Mouse (Mus musculus) layer of hippocampus, postnatal 14 days (tissue): ENCODE measurements around the gene Cyp4f39. TPM values are rescaled to one million over a fixed set of nuclear protein-coding genes. Genes with fewer than 3 reads are reported as not detected.
A peak's percentile ranks its signal among the peaks of the same experiment; 100 is the strongest.
"Not testable (repeated sequence)": the region's sequence is repeated elsewhere in the genome, so short reads cannot be mapped to it uniquely, and the experiment has no call there.

ENCODE experiments used
- DNase-seq, 2 experiments: peaks; one replicate each; pipeline ENCODE4 v3.0.0; 2021 to 2022; ENCODE audit warnings: low spot score in 2 of 2, mixed read lengths in 1 of 2
- total RNA-seq, 2 experiments: library from RNA; stranded (reverse); gene quantifications; 2 replicates each; pipeline ENCODE4 v1.2.3; 2021

Gene Cyp4f39
- total RNA-seq, 2 experiments from 2014 or later: not detected

- peak; percentile 79 to 89 for DNase-seq
Observed at GRCm38 (mm10) chr17:32528408-32529337, 76.2 kb downstream of the Cyp4f39 start.

- DNase-seq: not testable (repeated sequence)
Observed at GRCm38 (mm10) chr17:32532356-32532755, 79.8 kb downstream of the Cyp4f39 start.

GRCm38 (mm10) chr17:32534068-32534467 lies 81.5 kb downstream of the Cyp4f39 start:
- no peak for DNase-seq

- DNase-seq: peak; percentile 66 to 81
Observed at GRCm38 (mm10) chr17:32536051-32536866, 83.7 kb downstream of the Cyp4f39 start, which contains the start of gene Cyp4f16. Gene Cyp4f16, plus strand, starts transcription at chr17:32536558.

GRCm38 (mm10) chr17:32536867-32537250 lies 84.3 kb downstream of the Cyp4f39 start:
- DNase-seq: no peak

Other genes with a start within 250 kb of the Cyp4f39 start
- 100 to 1,000 TPM; 118 to 125 TPM for gene Brd4, start 168.0 kb upstream of the Cyp4f39 start, total RNA-seq
- gene Akap8, start 131.5 kb upstream of the Cyp4f39 start, total RNA-seq: 10 to 100 TPM; 83.8 to 86.1 TPM
- 100 to 1,000 TPM; 134 to 157 TPM for gene Akap8l, start 102.1 kb upstream of the Cyp4f39 start, total RNA-seq
- gene Wiz, start 63.3 kb upstream of the Cyp4f39 start, total RNA-seq: 10 to 100 TPM; 66.8 to 74.7 TPM
- 1 to 10 TPM; 2.6 to 3.1 TPM for gene Rasal3, start 49.1 kb upstream of the Cyp4f39 start, total RNA-seq
- gene Pglyrp2, start 28.6 kb upstream of the Cyp4f39 start, total RNA-seq: not detected
- gene Cyp4f17, start 53.3 kb downstream of the Cyp4f39 start, total RNA-seq: 1 to 10 TPM; 3.9 to 6.5 TPM
- 1 to 10 TPM; 6.0 to 7.7 TPM for gene Cyp4f16, start 83.8 kb downstream of the Cyp4f39 start, total RNA-seq
- not detected for gene Cyp4f37, start 168.6 kb downstream of the Cyp4f39 start, total RNA-seq
- not detected for gene Cyp4f40, start 206.2 kb downstream of the Cyp4f39 start, total RNA-seq
- 10 to 100 TPM; 10.9 to 12.8 TPM for gene Cyp4f15, start 232.9 kb downstream of the Cyp4f39 start, total RNA-seq